Mouse (Mus musculus) liver, adult 2 months (tissue): Measurements from ENCODE around the gene Nt5dc1. TPM values are rescaled to one million over a fixed set of nuclear protein-coding genes. Genes with fewer than 3 reads are reported as not detected.
"Not testable (repeated sequence)": the region's sequence is repeated elsewhere in the genome, so short reads cannot be mapped to it uniquely, and the experiment has no call there.

Experiments used
- DNase-seq: peaks from one replicate; pipeline ENCODE4 v3.0.0-alpha.2; 2011; ENCODE audit warnings: low read depth, low spot score; ENCODE audit errors: extremely low read depth
- H3K27ac ChIP-seq: fragments of 200-500 bp; replicated peaks from 2 replicates; pipeline ENCODE4 v1.5.1; 2012; ENCODE audit warnings: low read depth, mild to moderate bottlenecking, control low read depth, inconsistent platforms, low read length; ENCODE audit not compliant: insufficient read depth
- H3K27me3 ChIP-seq: fragments of 200-500 bp; 2 replicates; pipeline ENCODE4 v1.6.1; 2012; ENCODE audit warnings: mild to moderate bottlenecking, moderate library complexity, low read length, inconsistent platforms; ENCODE audit not compliant: control insufficient read depth, insufficient read depth
- H3K36me3 ChIP-seq: fragments of 200-500 bp; 2 replicates; pipeline ENCODE4 v1.6.1; 2012; ENCODE audit warnings: low read length, inconsistent platforms; ENCODE audit not compliant: control insufficient read depth, insufficient read depth
- H3K4me1 ChIP-seq: fragments of 200-500 bp; 2 replicates; pipeline ENCODE4 v1.6.1; 2011; ENCODE audit warnings: low read length; ENCODE audit not compliant: control insufficient read depth, insufficient read depth
- H3K4me3 ChIP-seq: fragments of 200-500 bp; 2 replicates; pipeline ENCODE4 v1.5.1; 2011; ENCODE audit warnings: low read depth, mild to moderate bottlenecking, control low read depth, low read length, moderate library complexity; ENCODE audit not compliant: insufficient read depth
- H3K79me2 ChIP-seq: fragments of 200-500 bp; 2 replicates; pipeline ENCODE4 v1.6.1; 2012; ENCODE audit warnings: inconsistent platforms, mild to moderate bottlenecking, low read length, moderate library complexity; ENCODE audit not compliant: control insufficient read depth, insufficient read depth
- H3K9ac ChIP-seq: fragments of 200-500 bp; 2 replicates; pipeline ENCODE4 v1.6.1; 2012; ENCODE audit warnings: low read depth, mild to moderate bottlenecking, control low read depth, inconsistent platforms, low read length
- CTCF ChIP-seq: fragments of 200-500 bp; IDR thresholded peaks from 2 replicates; pipeline ENCODE4 v1.5.1; 2011; ENCODE audit warnings: low read depth, low read length, control low read depth
- POLR2A ChIP-seq: fragments of 200-500 bp; IDR thresholded peaks from 2 replicates; pipeline ENCODE4 v1.6.1; 2011; ENCODE audit warnings: low read length, control low read depth; ENCODE audit not compliant: insufficient read depth; ENCODE audit errors: extremely low read depth
- WGBS: fragments of 180-500 bp; shearing (Covaris S2); methylation state at CpG from one replicate; pipeline ENCODE4 v1.1.7; 2018; 5-methylcytosine and 5-hydroxymethylcytosine counted together
- polyA plus RNA-seq: library from polyadenylated mRNA; depleted of rRNA; stranded (reverse); fragments of >200 nt; gene quantifications from 2 replicates; pipeline ENCODE4 v1.2.3, GENCODE M21; 2012
- total RNA-seq: library from RNA; depleted of rRNA; stranded (reverse); fragments of >200 nt; gene quantifications from 2 replicates; pipeline ENCODE4 v1.2.3, GENCODE M21; 2014

Gene Nt5dc1
- total and polyA plus RNA-seq, 2 experiments: 6.9 to 18.7 TPM

DNA sequence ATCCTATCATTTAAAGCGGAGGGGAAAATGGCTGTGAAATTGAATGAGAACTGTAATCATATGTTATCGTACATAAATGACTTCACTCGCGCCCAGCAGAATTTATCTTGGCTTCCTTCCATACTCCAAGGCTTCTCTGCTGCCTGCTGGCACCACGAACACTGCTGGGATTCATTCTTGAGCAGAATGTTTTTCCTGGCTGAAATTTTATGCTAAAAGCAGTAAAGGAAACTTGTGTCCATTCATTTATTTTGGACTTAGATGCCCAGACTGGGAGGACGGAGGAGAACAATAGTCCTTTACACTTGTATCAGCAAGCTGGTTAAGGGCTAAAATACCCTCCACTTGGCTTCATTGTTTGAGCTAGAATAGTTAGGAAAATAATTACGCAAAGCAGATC, 146.7 kb downstream of the Nt5dc1 start:
- Histone ChIP-seq H3K9ac (no peak overlapping the region), H3K27ac (no peak overlapping the region), H3K27me3 (no peaks in the 10 kb centered on the region), H3K4me3 (no peak overlapping the region), H3K36me3 (no peaks in the 10 kb centered on the region), H3K79me2 (no peaks in the 10 kb centered on the region), H3K4me1 (no peaks in the 10 kb centered on the region; the same call in 1 of the 2 replicates)
- TF ChIP-seq CTCF: no peak
- no peak for TF ChIP-seq POLR2A
- 63% methylated on average over 7 of the region's 7 CpGs for WGBS
- no peak for DNase-seq

DNA sequence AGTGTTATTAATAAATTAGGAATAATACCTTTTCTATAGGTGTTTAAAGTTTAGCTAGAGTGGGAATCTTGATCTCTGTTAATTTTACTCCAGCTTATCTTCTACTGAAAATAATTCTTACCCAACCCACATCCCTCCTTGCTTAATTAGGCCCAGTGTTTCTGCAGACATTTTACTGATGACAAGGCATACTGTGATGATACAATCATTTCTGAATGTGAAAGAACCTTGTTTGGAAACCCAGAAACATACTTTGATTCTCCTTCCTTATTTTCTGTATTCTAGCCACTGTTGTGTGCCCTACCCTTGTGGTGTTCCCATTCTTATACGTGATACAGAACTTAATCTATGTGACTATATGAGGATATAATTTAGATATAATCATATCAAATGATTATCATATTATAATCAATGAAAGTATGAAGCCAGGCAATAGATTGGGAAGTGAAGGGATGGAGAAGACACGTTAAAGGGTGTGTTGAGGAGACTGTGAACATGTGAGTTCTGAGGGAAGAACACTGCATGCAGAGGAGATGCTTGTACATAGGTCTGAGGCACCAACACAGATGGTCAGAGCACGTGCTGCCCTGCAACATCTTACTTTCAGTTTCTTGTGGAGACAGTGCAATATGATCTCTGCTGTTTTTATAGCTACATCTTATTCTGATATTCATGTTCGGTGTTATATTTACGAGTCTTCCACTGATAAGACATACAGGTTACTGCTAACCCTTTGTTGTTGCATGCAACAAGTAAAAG, 150.9 kb downstream of the Nt5dc1 start:
- TF ChIP-seq CTCF (no peak), POLR2A (no peak)
- Histone ChIP-seq H3K4me3 (no peak overlapping the region), H3K27me3 (no peaks in the 10 kb centered on the region), H3K27ac (no peak overlapping the region), H3K79me2 (no peaks in the 10 kb centered on the region), H3K9ac (no peak overlapping the region), H3K36me3 (no peaks in the 10 kb centered on the region), H3K4me1 (no peaks in the 10 kb centered on the region; the same call in 1 of the 2 replicates)
- 58% methylated on average over 5 of the region's 5 CpGs for WGBS
- DNase-seq: no peak

DNA sequence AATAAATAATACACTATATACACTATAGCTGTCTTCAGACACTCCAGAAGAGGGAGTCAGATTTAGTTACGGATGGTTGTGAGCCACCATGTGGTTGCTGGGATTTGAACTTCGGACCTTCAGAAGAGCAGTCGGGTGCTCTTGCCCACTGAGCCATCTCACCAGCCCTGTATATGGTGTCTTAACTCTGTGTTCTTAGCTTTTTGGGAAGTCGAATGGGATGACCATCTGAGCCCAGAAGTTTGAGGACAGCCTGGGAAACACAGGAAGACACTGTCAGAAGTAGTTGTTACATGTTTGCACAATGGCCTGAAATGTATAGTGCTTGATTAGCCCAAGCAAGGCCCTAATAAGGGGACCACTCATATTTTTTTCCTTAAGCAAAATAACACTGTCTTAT, 153.2 kb downstream of the Nt5dc1 start:
- 90% methylated on average over 4 of the region's 4 CpGs for WGBS

DNA sequence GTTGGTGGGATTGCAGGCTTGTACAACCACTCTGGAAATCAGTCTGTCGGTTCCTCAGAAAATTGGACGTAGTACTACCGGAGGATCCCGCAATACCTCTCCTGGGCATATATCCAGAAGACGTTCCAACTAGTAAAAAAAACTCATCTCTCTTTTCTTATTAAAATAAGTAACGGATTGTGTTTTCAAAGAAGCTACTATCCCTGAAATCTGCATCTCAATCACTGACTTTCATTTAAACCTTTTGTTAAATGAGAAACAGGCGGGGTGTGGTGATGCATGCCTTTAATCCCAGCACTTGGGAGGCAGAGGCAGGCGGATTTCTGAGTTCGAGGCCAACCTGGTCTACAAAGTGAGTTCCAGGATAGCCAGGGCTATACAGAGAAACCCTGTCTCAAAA, 165.5 kb downstream of the Nt5dc1 start:
- DNase-seq, H3K36me3 ChIP-seq, H3K4me3 ChIP-seq, H3K9ac ChIP-seq, H3K79me2 ChIP-seq, H3K27ac ChIP-seq, H3K27me3 ChIP-seq, H3K4me1 ChIP-seq: not testable (repeated sequence)
- 90% methylated on average over 9 of the region's 9 CpGs for WGBS

More for the DNA sequence above, 153.2 kb downstream of the Nt5dc1 start:
- no peak overlapping the region for H3K4me3 ChIP-seq
- no peaks in the 10 kb centered on the region for H3K36me3 ChIP-seq
- H3K4me1 ChIP-seq: no peaks in the 10 kb centered on the region; the same call in 1 of the 2 replicates
- no peak for TF ChIP-seq POLR2A
- TF ChIP-seq CTCF: no peak
- H3K9ac ChIP-seq: no peak overlapping the region
- no peak overlapping the region for H3K27ac ChIP-seq
- DNase-seq: no peak
- H3K79me2 ChIP-seq: no peaks in the 10 kb centered on the region
- no peaks in the 10 kb centered on the region for H3K27me3 ChIP-seq

DNA sequence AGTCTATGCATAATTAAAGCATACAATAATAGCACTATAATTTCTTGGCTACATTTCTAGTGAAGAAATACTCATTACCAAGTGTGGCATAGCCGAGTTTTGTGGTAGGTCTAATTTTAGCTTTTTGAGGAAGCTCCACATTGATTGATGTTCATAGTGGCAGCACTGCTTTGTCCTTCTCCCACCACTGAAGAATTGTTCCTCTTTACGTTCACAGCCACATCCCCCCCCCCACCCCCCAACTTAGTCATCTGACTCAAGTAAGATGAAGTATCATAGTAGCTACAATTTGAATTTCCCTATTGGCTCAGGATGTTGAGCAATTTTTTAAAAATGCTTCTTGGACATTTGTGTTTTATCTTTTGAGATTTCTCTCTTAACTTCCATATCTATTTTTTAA, 168.8 kb downstream of the Nt5dc1 start:
- H3K79me2 ChIP-seq: no peaks in the 10 kb centered on the region
- WGBS: 45% methylated on average over 2 of the region's 2 CpGs
- TF ChIP-seq CTCF (no peak), POLR2A (no peak)
- H3K4me3 ChIP-seq: no peak overlapping the region
- H3K9ac ChIP-seq: no peak overlapping the region
- H3K27me3 ChIP-seq: no peaks in the 10 kb centered on the region
- H3K27ac ChIP-seq: no peak overlapping the region
- DNase-seq: peak; percentile 20
- H3K36me3 ChIP-seq: no peaks in the 10 kb centered on the region
- H3K4me1 ChIP-seq: peaks cover 2% of the 10 kb centered on the region; the same call in 1 of the 2 replicates

DNA sequence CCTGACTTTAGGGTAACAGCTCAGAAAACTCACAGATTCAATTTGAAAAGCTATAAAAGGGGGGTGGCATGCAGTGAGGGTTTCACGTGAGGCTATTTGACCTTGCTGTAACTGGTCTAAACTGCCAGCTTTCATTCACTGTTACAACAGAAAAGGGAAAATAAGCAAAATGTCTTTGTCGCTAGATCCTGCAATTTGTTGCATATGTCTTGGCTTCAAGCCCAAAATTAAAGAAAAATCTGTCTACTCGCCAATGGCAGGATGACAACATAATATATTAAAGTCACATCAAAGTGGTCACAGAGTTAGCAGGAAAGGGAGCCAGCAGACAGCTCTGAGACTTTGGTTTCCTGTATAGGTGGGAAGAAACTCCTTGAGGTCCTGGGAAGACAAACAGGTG, 170.6 kb downstream of the Nt5dc1 start:
- TF ChIP-seq CTCF: no peak
- no peak for TF ChIP-seq POLR2A
- Histone ChIP-seq H3K4me3 (no peak overlapping the region), H3K4me1 (peaks cover 2% of the 10 kb centered on the region; the same call in 1 of the 2 replicates), H3K27ac (no peak overlapping the region), H3K79me2 (no peaks in the 10 kb centered on the region), H3K9ac (no peak overlapping the region), H3K27me3 (no peaks in the 10 kb centered on the region), H3K36me3 (no peaks in the 10 kb centered on the region)
- 47% methylated on average over 3 of the region's 3 CpGs for WGBS
- no peak for DNase-seq
